ENCODE assay signal across 16 mouse cellular contexts in the genomic region with DNA sequence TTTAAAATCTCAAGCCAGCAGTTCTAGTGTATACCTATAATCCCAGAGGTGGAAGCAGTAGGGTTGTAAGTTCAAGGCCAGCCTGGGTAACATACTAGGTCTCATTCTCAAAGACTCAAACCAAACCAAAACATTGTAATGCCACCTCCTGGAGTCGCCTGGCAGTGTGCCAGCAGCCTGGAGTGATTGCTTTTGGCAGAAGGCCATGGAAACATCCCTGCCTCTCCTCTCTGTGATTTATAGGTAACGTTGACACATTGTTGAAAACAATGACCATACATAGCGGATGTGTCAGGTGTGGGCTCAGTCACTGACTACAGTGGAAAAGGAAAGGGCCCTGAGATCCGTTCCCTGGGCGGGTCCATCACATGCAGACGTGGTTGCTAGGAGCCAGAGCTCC. TPM values are rescaled to one million over a fixed set of nuclear protein-coding genes. Genes with fewer than 3 reads are reported as not detected.
A peak's percentile ranks its signal among the peaks of the same experiment; 100 is the strongest.
DNase-seq lines count a peak whose midpoint lies in the region; ATAC-seq and TF ChIP-seq lines count a peak whose summit lies in the region.
"Had no signal": no experiment of that assay in that cellular context is flagged by ENCODE, and none has a peak within 500 bp of the region (broad histone marks: within the 10 kb centered on the region; RNA-seq: fewer than 3 reads in every experiment).

No protein-coding gene starts in this region.

- H3K27me3 ChIP-seq in hindbrain, postnatal 0 days (ENCODE audit: insufficient read depth, low read length): no peaks in the 10 kb centered on the region
- no peaks in the 10 kb centered on the region for H3K27me3 ChIP-seq in hindbrain, embryonic 14.5 days (ENCODE audit: control insufficient read depth, insufficient read depth, low read length)
- no peaks in the 10 kb centered on the region for H3K27me3 ChIP-seq in forebrain, embryonic 12.5 days
- H3K27me3 ChIP-seq: embryonic facial prominence, embryonic 13.5 days; forebrain, embryonic 15.5 days had no signal

- H3K4me3 ChIP-seq in hindbrain, postnatal 0 days (ENCODE audit: low read length): no peak overlapping the region
- no peak overlapping the region for H3K4me3 ChIP-seq in hindbrain, embryonic 14.5 days (replicated peaks; ENCODE audit: low read length)
- H3K4me3 ChIP-seq in forebrain, embryonic 12.5 days (replicated peaks): no peak overlapping the region
- H3K4me3 ChIP-seq: embryonic facial prominence, embryonic 13.5 days; forebrain, embryonic 15.5 days; megakaryocyte, embryonic 14.5 days had no signal

- no peaks in the 10 kb centered on the region for H3K36me3 ChIP-seq in hindbrain, postnatal 0 days (ENCODE audit: insufficient read depth, low read length)
- H3K36me3 ChIP-seq in hindbrain, embryonic 14.5 days (replicated peaks; ENCODE audit: control insufficient read depth, insufficient read depth): no peaks in the 10 kb centered on the region
- no peaks in the 10 kb centered on the region for H3K36me3 ChIP-seq in forebrain, embryonic 12.5 days (replicated peaks)
- H3K36me3 ChIP-seq: embryonic facial prominence, embryonic 13.5 days; forebrain, embryonic 15.5 days had no signal

- H3K27ac ChIP-seq in hindbrain, postnatal 0 days: no peak overlapping the region
- H3K27ac ChIP-seq in hindbrain, embryonic 14.5 days: no peak overlapping the region
- no peak overlapping the region for H3K27ac ChIP-seq in forebrain, embryonic 12.5 days
- H3K27ac ChIP-seq: embryonic facial prominence, embryonic 13.5 days; forebrain, embryonic 15.5 days; kidney, postnatal 0 days had no signal

- H3K9ac ChIP-seq in hindbrain, postnatal 0 days (replicated peaks; ENCODE audit: low read length): no peak overlapping the region
- H3K9ac ChIP-seq in hindbrain, embryonic 14.5 days: no peak overlapping the region
- H3K9ac ChIP-seq in forebrain, embryonic 12.5 days: no peak overlapping the region
- H3K9ac ChIP-seq: embryonic facial prominence, embryonic 13.5 days; forebrain, embryonic 15.5 days had no signal

- H3K4me1 ChIP-seq in hindbrain, postnatal 0 days (ENCODE audit: insufficient read depth, low read length): no peaks in the 10 kb centered on the region
- no peaks in the 10 kb centered on the region for H3K4me1 ChIP-seq in hindbrain, embryonic 14.5 days (replicated peaks; ENCODE audit: control insufficient read depth, insufficient read depth, low read length)
- H3K4me1 ChIP-seq in forebrain, embryonic 12.5 days: no peaks in the 10 kb centered on the region; the same call in 1 of the 2 replicates
- H3K4me1 ChIP-seq: embryonic facial prominence, embryonic 13.5 days; forebrain, embryonic 15.5 days; megakaryocyte, embryonic 14.5 days had no signal

- no peak overlapping the region for H3K4me2 ChIP-seq in hindbrain, postnatal 0 days (ENCODE audit: low read depth, low read length)
- no peak overlapping the region for H3K4me2 ChIP-seq in hindbrain, embryonic 14.5 days (replicated peaks)
- no peak overlapping the region for H3K4me2 ChIP-seq in forebrain, embryonic 12.5 days
- H3K4me2 ChIP-seq: embryonic facial prominence, embryonic 13.5 days; forebrain, embryonic 15.5 days had no signal

- 47% methylated on average over 6 of the region's 6 CpGs for WGBS in hindbrain, postnatal 0 days
- 60% methylated on average over 6 of the region's 6 CpGs for WGBS in hindbrain, embryonic 14.5 days
- WGBS in forebrain, embryonic 12.5 days: 71% methylated on average over 6 of the region's 6 CpGs

- no peak for ATAC-seq in hindbrain, postnatal 0 days
- no peak for ATAC-seq in hindbrain, embryonic 14.5 days (ENCODE audit: low FRiP score)
- ATAC-seq in forebrain, embryonic 12.5 days (ENCODE audit: low FRiP score): no peak
- ATAC-seq: forebrain, embryonic 15.5 days had no signal

- TF ChIP-seq CTCF in hindbrain, postnatal 0 days (IDR thresholded peaks at IDR 0.05; ENCODE audit: low read depth): no peak

- peak; percentile 23 for DNase-seq in hindbrain, postnatal 0 days (ENCODE audit: low spot score)
- no peak for DNase-seq in hindbrain, embryonic 14.5 days (ENCODE audit: low spot score)
- DNase-seq in retina, postnatal 1 day: peak; percentile 20
- DNase-seq in retina, embryonic 14.5 days (ENCODE audit: low spot score): no peak
- DNase-seq in kidney, adult 9 months: peak; percentile 19
- no peak for DNase-seq in layer of hippocampus, postnatal 14 days (ENCODE audit: low spot score in 2 of 2)
- DNase-seq in frontal cortex, postnatal 10 days (ENCODE audit: low spot score in 2 of 2): no peak
- DNase-seq: heart, adult 11 months; heart, postnatal 14 days had no signal

- H3K9me3 ChIP-seq in hindbrain, postnatal 0 days (ENCODE audit: low read length): no peaks in the 10 kb centered on the region
- H3K9me3 ChIP-seq in hindbrain, embryonic 14.5 days (ENCODE audit: control insufficient read depth, low read length): no peaks in the 10 kb centered on the region
- H3K9me3 ChIP-seq in forebrain, embryonic 12.5 days: no peaks in the 10 kb centered on the region
- H3K9me3 ChIP-seq: embryonic facial prominence, embryonic 13.5 days; forebrain, embryonic 15.5 days; megakaryocyte, embryonic 14.5 days had no signal

RNA-seq across cellular contexts. Expression of a gene that starts 19.3 kb away (rescaled TPM):
- total RNA-seq in hindbrain, postnatal 0 days (2014; rRNA removed): 45.6 and 49.3 TPM in 2 replicates
- polyA plus RNA-seq in hindbrain, postnatal 0 days (2015; fragmentation: Nextera tagmentation; extraction: Ambion mirVana): 49.8 and 52.6 TPM in 2 replicates
- polyA plus RNA-seq in hindbrain, embryonic 14.5 days (2014; fragmentation: Nextera tagmentation; extraction: Ambion mirVana): 38.4 and 45.1 TPM in 2 replicates
- total RNA-seq in layer of hippocampus, postnatal 14 days (2021): 10 to 100 TPM; 46.9 to 49.3 TPM
- 55.7 and 60.5 TPM in 2 replicates for polyA plus RNA-seq in forebrain, embryonic 12.5 days (2016; fragmentation: Nextera tagmentation; extraction: Ambion mirVana)

RNA-seq across cellular contexts. Expression of a gene that starts 25.2 kb away (rescaled TPM):
- total RNA-seq in hindbrain, postnatal 0 days (2014; rRNA removed): 3.1 and 3.6 TPM in 2 replicates
- polyA plus RNA-seq in hindbrain, postnatal 0 days (2015; fragmentation: Nextera tagmentation; extraction: Ambion mirVana): 6.0 and 6.6 TPM in 2 replicates
- polyA plus RNA-seq in hindbrain, embryonic 14.5 days (2014; fragmentation: Nextera tagmentation; extraction: Ambion mirVana): 4.7 and 6.1 TPM in 2 replicates
- 1 to 10 TPM; 2.3 to 2.7 TPM for total RNA-seq in layer of hippocampus, postnatal 14 days (2021)
- 1.5 TPM in 2 replicates for polyA plus RNA-seq in forebrain, embryonic 12.5 days (2016; fragmentation: Nextera tagmentation; extraction: Ambion mirVana)
- total RNA-seq: liver, adult 2 months had no signal
- polyA plus RNA-seq: liver, adult 2 months; spleen, adult 2 months had no signal

Comparison
In these comparisons a context has a peak if more than half of its experiments do, and no peak if none do; other contexts are left out.
1. DNase-seq: peak in hindbrain, postnatal 0 days (single experiment), retina, postnatal 1 day (single experiment) and kidney, adult 9 months (single experiment); none in hindbrain, embryonic 14.5 days (single experiment), retina, embryonic 14.5 days (single experiment), layer of hippocampus, postnatal 14 days (0 of 2) and frontal cortex, postnatal 10 days (0 of 2).